8 mouse cellular contexts compared by ENCODE assay signal in the genomic region with DNA sequence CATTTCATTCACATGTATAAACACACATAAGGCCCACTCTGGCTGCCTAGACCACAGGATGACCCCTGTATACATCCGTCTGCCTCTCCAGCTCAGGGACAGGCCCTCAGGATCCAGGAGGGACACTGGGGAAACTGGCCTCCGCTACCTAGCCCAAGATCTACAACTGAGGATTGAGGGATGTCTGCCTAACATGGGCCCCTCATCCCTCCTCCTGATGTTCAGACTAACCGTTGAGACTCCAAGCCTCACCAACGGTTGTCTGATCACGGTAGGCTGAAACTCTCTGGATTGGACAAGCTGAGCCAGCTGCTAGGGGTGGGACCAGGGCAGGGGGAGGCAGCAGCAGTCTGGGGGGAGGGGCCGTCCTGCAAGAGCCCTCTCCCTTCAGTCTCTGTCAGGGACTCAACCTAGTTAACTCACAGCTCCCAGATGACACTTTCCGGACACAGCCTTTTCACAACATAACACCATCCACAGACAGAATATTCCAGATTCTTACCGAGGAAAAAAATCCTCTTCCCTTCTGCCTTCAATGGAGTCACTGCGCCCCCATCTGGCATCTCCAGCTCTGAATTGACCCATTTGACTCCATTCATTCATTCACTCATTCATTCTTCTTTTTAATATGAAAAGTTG. TPM values are rescaled to one million over a fixed set of nuclear protein-coding genes. Genes with fewer than 3 reads are reported as not detected.
A peak's percentile ranks its signal among the peaks of the same experiment; 100 is the strongest.
DNase-seq lines count a peak whose midpoint lies in the region; ATAC-seq and TF ChIP-seq lines count a peak whose summit lies in the region.

No protein-coding gene starts in this region.

- H3K4me1 ChIP-seq in midbrain, postnatal 0 days (ENCODE audit: insufficient read depth, low read length) = 0 out of 2 replicates have a peak, but pooled peaks cover 3% of the 10 kb centered on the region
- peaks cover 33% of the 10 kb centered on the region for H3K4me1 ChIP-seq in midbrain, embryonic 13.5 days (replicated peaks)
- H3K4me1 ChIP-seq in forebrain, embryonic 14.5 days (ENCODE audit: control insufficient read depth, insufficient read depth, low read length) = peaks cover 10% of the 10 kb centered on the region; the same call in 1 of the 2 replicates

- peaks cover 9% of the 10 kb centered on the region; the same call in 1 of the 2 replicates for H3K27me3 ChIP-seq in midbrain, postnatal 0 days (ENCODE audit: insufficient read depth, low read length)
- peaks cover 40% of the 10 kb centered on the region for H3K27me3 ChIP-seq in midbrain, embryonic 13.5 days
- no peaks in the 10 kb centered on the region for H3K27me3 ChIP-seq in forebrain, embryonic 14.5 days (replicated peaks; ENCODE audit: control insufficient read depth, insufficient read depth, low read length)

- H3K4me3 ChIP-seq in midbrain, postnatal 0 days (ENCODE audit: low read depth, low read length) = no peak overlapping the region
- no peak overlapping the region for H3K4me3 ChIP-seq in midbrain, embryonic 13.5 days (replicated peaks)
- no peak overlapping the region for H3K4me3 ChIP-seq in forebrain, embryonic 14.5 days (ENCODE audit: low read depth, low read length)

- H3K9ac ChIP-seq in midbrain, postnatal 0 days (replicated peaks; ENCODE audit: low read length, poor library complexity, severe bottlenecking) = no peak overlapping the region
- H3K9ac ChIP-seq in midbrain, embryonic 13.5 days (replicated peaks) = no peak overlapping the region
- no peak overlapping the region for H3K9ac ChIP-seq in forebrain, embryonic 14.5 days (ENCODE audit: low read length)

- no peak overlapping the region for H3K4me2 ChIP-seq in midbrain, postnatal 0 days (ENCODE audit: low read depth, low read length, poor library complexity, severe bottlenecking)
- H3K4me2 ChIP-seq in midbrain, embryonic 13.5 days (replicated peaks) = no peak overlapping the region
- H3K4me2 ChIP-seq in forebrain, embryonic 14.5 days (ENCODE audit: low read length) = no peak overlapping the region

- ATAC-seq in midbrain, postnatal 0 days (ENCODE audit: low FRiP score) = no peak
- ATAC-seq in midbrain, embryonic 13.5 days = no peak
- no peak for ATAC-seq in forebrain, embryonic 14.5 days

- peak; percentile 84 for TF ChIP-seq CTCF in midbrain, postnatal 0 days (IDR thresholded peaks at IDR 0.05)

- no peaks in the 10 kb centered on the region for H3K36me3 ChIP-seq in midbrain, postnatal 0 days (ENCODE audit: insufficient read depth, low read length)
- no peaks in the 10 kb centered on the region for H3K36me3 ChIP-seq in midbrain, embryonic 13.5 days
- H3K36me3 ChIP-seq in forebrain, embryonic 14.5 days (ENCODE audit: control insufficient read depth, insufficient read depth, low read length) = no peaks in the 10 kb centered on the region

- H3K9me3 ChIP-seq in midbrain, postnatal 0 days (ENCODE audit: low read length) = no peaks in the 10 kb centered on the region
- H3K9me3 ChIP-seq in midbrain, embryonic 13.5 days = no peaks in the 10 kb centered on the region
- no peaks in the 10 kb centered on the region for H3K9me3 ChIP-seq in forebrain, embryonic 14.5 days (replicated peaks; ENCODE audit: control insufficient read depth, low read length)

- 31% methylated on average over 9 of the region's 9 CpGs for WGBS in midbrain, postnatal 0 days
- 27% methylated on average over 9 of the region's 9 CpGs for WGBS in midbrain, embryonic 13.5 days
- WGBS in forebrain, embryonic 14.5 days = 27% methylated on average over 9 of the region's 9 CpGs

- no peak overlapping the region for H3K27ac ChIP-seq in midbrain, postnatal 0 days (ENCODE audit: low read depth, low read length)
- no peak overlapping the region for H3K27ac ChIP-seq in midbrain, embryonic 13.5 days
- no peak overlapping the region for H3K27ac ChIP-seq in forebrain, embryonic 14.5 days (ENCODE audit: low read depth, low read length)

- DNase-seq in heart, adult 11 months = peak; percentile 90
- DNase-seq in heart, adult 9 months (ENCODE audit: low spot score in 2 of 2) = no peak
- peak; percentile 68 for DNase-seq in midbrain, postnatal 0 days (ENCODE audit: low spot score)
- peak; percentile 54 for DNase-seq in forebrain, embryonic 14.5 days (ENCODE audit: low spot score)
- DNase-seq in lung, postnatal 36 days = peak; percentile 70
- DNase-seq in yolk sac, embryonic 10.5 days (ENCODE audit: low spot score) = no peak
- DNase-seq in spleen, postnatal 4 days (ENCODE audit: low spot score in 2 of 2) = no peak

RNA-seq across cellular contexts. Expression of gene Ptpru, which starts 4.0 kb away (rescaled TPM):
- 34.2 and 37.0 TPM in 2 replicates for total RNA-seq in midbrain, postnatal 0 days (2014; rRNA removed)
- 22.2 and 22.8 TPM in 2 replicates for polyA plus RNA-seq in midbrain, postnatal 0 days (2015; fragmentation: Nextera tagmentation; extraction: Ambion mirVana)
- polyA plus RNA-seq in midbrain, embryonic 13.5 days (2015; fragmentation: Nextera tagmentation; extraction: Ambion mirVana) = 17.2 and 18.9 TPM in 2 replicates
- polyA plus RNA-seq in forebrain, embryonic 14.5 days (2014; fragmentation: Nextera tagmentation; extraction: Ambion mirVana) = 20.1 and 20.8 TPM in 2 replicates

RNA-seq across cellular contexts. Expression of gene Mecr, which starts 9.2 kb away (rescaled TPM):
- total RNA-seq in midbrain, postnatal 0 days (2014; rRNA removed) = 24.5 and 28.7 TPM in 2 replicates
- 30.4 and 31.7 TPM in 2 replicates for polyA plus RNA-seq in midbrain, postnatal 0 days (2015; fragmentation: Nextera tagmentation; extraction: Ambion mirVana)
- 38.0 and 38.3 TPM in 2 replicates for polyA plus RNA-seq in midbrain, embryonic 13.5 days (2015; fragmentation: Nextera tagmentation; extraction: Ambion mirVana)
- polyA plus RNA-seq in forebrain, embryonic 14.5 days (2014; fragmentation: Nextera tagmentation; extraction: Ambion mirVana) = 33.7 and 35.7 TPM in 2 replicates

RNA-seq across cellular contexts. Expression of gene Srsf4, which starts 39.3 kb away (rescaled TPM):
- 29.3 and 30.2 TPM in 2 replicates for total RNA-seq in midbrain, postnatal 0 days (2014; rRNA removed)
- 82.6 and 86.2 TPM in 2 replicates for polyA plus RNA-seq in midbrain, postnatal 0 days (2015; fragmentation: Nextera tagmentation; extraction: Ambion mirVana)
- polyA plus RNA-seq in midbrain, embryonic 13.5 days (2015; fragmentation: Nextera tagmentation; extraction: Ambion mirVana) = 134 and 140 TPM in 2 replicates
- 109 and 132 TPM in 2 replicates for polyA plus RNA-seq in forebrain, embryonic 14.5 days (2014; fragmentation: Nextera tagmentation; extraction: Ambion mirVana)

Comparison
In these comparisons a context has a peak if more than half of its experiments do, and no peak if none do; other contexts are left out.
1. DNase-seq: peak in heart, adult 11 months (single experiment), midbrain, postnatal 0 days (single experiment), forebrain, embryonic 14.5 days (single experiment) and lung, postnatal 36 days (single experiment); none in heart, adult 9 months (0 of 2), yolk sac, embryonic 10.5 days (single experiment) and spleen, postnatal 4 days (0 of 2).